Mouse (Mus musculus): ENCODE results near the gene Atxn1.

- TF ChIP-seq POLR2A (IDR thresholded peaks at IDR 0.05; ENCODE audit: insufficient read length, low read depth) = no peak
- TF ChIP-seq CEBPB (IDR thresholded peaks at IDR 0.05; ENCODE audit: insufficient read depth, poor library complexity, severe bottlenecking) = no peak
- TF ChIP-seq MAX (IDR thresholded peaks at IDR 0.05; ENCODE audit: low read depth) = no peak
Measured at GRCm38 (mm10) chr13:45629750-45630149, 335.1 kb downstream of the Atxn1 start.

Measured in myocyte (in vitro differentiated cells).